Mouse (Mus musculus) lung, postnatal 0 days (tissue): ENCODE data around the gene Srsf3.

Experiments
- CTCF ChIP-seq: IDR thresholded peaks from 2 replicates; pipeline ENCODE4 v1.5.1; 2016; ENCODE audit warnings: antibody characterized with exemption, mild to moderate bottlenecking
- EP300 ChIP-seq: IDR thresholded peaks from 2 replicates; pipeline ENCODE4 v1.6.1; 2016; ENCODE audit warnings: antibody characterized with exemption, mild to moderate bottlenecking, control low read depth

GRCm38 (mm10) chr17:29074085-29074484 lies 41.7 kb downstream of the Srsf3 start:
- TF ChIP-seq CTCF (no peak), EP300 (no peak)
